Mouse (Mus musculus) urinary bladder, postnatal 10 days (tissue): ENCODE results near the gene Tas1r1.
"Not testable (repeated sequence)": the region's sequence is repeated elsewhere in the genome, so short reads cannot be mapped to it uniquely, and the experiment has no call there.

Source experiments
- DNase-seq: peaks from one replicate; pipeline ENCODE4 v3.0.0; 2022; ENCODE audit warnings: low spot score

The Tas1r1 gene

DNA sequence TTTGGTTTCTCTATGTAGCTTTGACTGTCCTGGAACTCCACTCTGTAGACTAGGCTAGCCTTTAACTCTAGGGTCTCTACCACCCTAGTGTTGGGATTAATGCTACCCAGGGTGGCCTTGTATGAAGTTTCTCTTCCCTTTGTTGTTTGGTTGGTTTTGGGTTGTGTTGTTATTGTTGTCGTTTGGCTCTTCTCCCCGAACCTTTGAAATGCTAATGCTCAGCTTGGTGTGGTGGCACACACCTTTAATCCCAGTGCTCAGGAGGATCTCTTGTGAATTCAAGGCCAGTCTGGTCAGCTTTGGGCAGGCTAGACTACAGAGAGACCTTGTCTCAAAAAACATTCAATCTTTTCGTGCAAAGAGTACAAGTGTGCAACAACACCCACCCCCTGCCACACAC lies 4.8 kb upstream of the Tas1r1 start:
- no peak for DNase-seq

DNA sequence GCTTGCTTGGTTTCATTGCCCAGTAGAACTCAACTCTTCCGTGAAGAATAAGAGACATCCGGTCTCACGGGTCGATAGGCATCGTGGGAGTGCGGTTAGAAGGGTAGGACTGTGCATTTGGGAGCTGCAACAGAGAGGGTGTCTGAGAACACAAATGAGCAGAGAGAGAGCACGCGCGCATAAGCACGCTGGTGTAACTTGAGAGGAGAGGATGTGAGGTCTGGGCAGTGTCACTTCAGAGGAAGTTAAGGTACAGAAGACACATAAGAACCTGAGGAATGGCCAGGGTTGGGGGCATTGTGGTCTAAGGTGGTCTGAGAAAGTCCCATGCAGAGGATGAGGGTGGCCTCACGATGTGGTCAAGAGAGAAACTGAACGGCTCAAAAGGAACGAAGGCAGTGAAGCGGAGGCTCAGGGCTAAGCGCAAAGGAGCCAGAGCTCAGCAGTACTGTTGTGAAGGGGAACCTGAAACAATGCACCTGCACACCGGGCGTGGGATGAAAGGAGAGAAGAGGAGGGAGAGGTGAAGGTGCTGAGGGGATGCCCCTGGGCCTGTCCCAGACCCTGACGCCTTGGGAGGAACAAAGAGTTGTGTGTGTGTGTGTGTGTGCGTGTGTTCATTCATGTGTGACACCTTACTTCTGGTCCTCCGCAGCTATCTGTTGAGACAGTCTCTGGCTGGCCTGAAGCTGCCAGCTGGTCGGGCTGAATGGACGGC lies 3.7 kb upstream of the Tas1r1 start:
- no peak for DNase-seq

DNA sequence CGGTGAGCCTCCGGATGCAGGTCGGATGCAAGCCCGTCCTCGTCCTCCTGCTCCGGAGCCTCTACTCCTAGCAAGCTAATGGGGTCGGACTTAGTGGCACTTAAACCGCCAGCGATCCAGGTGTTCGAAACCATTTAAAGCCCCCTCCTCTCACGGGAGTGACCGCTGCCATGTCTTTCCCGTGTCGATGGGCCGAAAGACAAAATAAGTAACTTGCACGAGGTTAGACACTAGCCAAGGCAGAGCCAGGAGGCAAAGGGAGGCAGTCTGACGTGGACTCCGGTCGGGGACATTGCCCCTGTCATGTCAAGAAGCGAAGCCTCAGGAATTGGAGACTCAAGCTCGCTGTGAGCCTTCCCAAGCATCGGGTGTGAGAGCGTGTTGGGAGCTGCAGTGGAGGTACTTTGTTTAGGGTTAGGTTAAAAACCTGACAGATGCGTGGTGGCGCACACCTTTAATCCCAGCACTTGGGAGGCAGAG lies 1.5 kb upstream of the Tas1r1 start:
- no peak for DNase-seq

DNA sequence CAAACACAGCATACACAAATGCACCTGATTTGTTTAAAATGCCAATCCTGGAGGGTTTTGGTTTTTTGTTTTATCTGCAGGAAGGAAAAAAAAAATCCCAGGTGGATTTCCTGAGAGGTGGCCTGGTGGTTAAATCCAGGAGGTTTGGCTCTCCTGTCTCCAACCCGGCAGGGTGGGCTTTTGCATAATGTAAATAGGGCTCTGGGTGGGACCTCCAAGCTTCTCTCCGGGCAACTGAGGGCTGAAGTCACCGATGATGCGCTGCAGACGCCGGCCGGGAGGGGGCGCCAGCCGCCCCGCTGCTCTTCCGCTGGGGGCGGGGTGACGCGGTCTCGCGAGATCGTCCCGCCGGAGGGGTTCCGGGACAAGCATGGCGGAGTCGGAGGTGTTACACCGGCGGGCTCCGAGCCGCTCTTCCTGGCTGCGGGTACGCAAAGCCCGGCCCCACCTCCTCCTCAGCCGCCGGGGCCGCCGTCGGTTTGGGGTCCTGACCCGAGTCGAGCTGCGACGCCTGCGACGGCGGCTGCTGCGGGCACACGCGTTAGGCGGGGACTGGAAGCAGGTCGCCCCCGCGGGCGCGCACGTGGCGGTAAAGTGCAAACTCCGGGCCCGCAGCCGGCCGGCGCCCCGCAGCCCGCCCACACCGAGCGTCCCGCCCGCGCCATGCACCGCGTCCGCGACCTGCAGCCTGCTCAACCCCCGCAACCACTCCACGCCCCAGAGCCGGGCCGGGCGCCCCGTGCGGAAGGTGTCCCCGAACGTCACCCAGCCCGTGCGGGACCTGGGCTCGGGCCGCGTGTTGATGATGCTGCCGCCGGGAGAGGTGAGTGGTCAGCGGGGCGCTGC lies 840 bp upstream of the Tas1r1 start, which contains the start of gene Nol9:
Gene Nol9 (plus strand): TSS at position 337 of the 846 bp plus-strand sequence.
- peak; percentile 78 for DNase-seq

DNA sequence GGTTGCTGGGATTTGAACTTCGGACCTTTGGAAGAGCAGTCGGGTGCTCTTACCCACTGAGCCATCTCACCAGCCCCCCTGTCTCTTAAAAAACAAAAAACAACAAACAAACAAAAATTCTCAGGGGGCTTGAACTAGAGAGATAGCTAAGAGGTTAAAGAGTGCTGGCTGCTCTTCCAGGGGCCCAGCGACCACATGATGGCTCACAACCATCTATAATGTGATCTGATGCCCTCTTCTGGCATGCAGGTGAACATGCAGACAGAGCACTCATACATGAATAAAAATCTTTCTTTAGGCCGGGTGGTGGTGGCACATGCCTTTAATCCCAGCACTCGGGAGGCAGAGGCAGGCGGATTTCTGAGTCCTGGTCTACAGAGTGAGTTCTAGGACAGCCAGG lies 1.9 kb downstream of the Tas1r1 start:
- not testable (repeated sequence) for DNase-seq

DNA sequence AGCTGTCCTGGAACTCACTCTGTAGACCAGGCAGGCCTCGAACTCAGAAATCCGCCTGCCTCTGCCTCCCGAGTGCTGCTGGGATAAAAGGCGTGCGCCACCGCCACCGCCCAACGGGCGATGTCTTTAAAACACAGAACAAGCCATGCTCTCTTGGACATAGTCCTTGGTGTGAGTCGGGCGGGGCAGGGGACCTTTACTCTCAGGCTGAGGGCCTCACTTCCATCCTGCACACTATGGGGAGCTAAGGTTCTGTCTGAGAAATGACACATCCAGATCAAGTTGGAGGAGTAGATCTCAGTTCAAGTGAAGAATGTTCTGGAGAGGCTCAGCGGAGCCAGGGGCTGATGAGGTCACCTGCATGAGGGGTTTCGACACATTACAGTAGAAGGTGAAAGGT lies 5.4 kb downstream of the Tas1r1 start:
- DNase-seq, result no peak

DNA sequence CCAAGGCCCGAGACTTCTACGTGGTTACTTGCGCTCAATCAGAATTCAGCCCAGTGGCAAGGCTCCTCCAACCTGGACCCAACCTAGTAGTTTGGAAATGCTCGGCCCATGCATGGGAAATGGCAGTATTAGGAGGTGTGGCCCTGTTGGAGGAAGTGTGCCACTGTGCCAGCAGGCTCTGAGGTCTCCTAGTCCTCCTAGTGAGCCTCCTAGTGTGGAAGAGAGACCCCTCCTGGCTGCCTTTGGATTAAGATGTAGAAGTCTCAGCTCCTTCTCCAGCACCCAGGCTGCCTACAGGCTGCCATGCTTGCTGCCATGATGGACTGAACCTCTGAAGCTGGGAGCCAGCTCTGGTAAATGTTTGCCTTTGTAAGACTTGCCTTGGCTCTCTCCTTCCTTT lies 8.4 kb downstream of the Tas1r1 start:
- no peak for DNase-seq

DNA sequence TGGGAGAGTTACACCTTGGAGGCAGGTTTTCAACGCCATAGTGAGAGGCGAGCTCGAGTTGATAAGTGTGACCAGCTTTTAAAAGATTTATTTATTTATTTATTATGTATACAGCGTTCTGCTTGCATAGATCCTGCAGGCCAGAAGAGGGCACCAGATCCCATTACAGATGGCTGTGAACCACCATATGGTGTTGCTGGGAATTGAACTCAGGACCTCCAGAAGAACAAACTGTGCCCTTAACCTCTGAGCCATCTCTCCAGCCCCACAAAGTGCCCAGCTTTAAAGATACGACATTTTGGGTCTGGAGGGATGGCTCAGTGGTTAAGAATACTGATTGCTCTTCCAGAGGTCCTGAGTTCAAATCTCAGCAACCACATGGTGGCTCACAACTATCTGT lies 9.3 kb downstream of the Tas1r1 start:
- DNase-seq, result no peak

DNA sequence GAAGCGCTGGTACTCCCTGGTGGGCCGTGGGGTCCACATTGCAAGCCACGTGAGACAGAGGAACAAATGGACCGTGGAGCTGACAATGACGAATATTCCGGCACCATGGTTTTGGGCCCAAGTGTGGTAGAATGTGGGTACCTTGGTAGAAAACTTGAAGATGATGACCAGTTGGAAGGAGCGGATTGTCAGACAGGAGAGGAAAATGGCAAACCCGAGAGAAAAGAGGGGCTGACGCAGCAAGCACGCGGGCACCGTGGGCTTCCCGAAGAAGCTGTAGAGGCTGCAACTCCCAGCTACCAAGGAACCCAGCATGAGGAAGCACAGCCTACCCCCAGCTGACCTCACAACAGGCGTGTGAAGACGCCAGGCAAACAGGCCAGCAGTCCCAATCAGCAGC lies 9.9 kb downstream of the Tas1r1 start:
- DNase-seq, result no peak

DNA sequence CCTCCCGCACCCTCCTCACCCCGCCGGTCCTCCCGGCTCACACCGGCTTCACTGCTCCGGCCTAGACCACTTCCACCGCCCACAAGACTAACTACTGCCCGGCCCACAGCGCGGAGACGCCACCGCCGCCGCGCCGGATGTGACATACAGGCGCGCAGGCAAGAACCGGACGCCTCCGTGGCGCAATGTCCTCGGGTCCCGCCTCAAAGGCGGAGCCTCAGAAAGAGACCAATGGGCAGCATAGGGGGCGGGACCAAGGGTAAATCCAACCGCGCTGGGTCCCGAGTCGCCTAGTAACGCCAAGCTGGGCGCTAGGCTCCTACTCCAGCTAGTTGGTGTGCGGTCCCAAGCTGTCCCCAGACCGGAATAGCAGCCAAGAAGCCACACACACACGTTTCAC lies 10.8 kb downstream of the Tas1r1 start, which contains the start of gene Zbtb48:
Gene Zbtb48 (minus strand): TSS at position 148 of the 400 bp plus-strand sequence.
- peak; percentile 77 for DNase-seq

DNA sequence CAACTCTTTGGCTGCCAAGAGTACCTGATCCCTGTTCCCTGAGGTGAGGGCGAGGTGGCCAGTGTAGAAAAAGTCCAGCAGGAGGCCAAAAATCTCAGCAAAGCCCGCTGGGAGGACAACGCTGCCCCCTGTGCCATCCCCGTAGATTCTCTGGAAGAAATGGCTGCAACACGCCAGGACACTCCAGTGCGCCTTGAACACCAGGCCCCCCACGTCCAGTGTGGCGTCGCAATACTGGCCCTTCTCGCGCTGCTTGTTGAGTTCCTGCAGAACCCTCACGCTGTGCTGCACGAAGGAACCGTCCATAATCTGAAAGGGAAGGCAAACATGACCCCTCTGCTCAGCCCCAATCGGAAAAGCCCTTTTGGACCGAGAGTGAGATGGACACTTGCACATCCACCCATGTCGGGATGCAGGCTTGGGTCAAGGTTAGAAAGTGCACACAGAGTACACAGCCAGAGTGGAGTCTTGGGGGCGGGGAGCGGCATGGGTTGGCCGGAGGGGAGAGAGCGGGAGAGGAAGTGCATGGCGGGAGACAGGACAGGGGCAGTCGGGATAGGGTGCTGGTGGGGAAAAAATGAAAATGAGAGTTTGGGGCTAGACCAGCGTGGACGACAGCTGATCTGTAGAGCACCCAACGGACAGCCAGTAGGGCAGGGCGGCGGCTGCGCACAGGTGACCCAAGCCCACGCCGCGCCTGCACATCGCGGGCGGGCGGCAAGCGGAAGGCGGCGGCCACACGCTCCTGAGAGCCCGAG lies 11.4 kb downstream of the Tas1r1 start:
- no peak for DNase-seq

DNA sequence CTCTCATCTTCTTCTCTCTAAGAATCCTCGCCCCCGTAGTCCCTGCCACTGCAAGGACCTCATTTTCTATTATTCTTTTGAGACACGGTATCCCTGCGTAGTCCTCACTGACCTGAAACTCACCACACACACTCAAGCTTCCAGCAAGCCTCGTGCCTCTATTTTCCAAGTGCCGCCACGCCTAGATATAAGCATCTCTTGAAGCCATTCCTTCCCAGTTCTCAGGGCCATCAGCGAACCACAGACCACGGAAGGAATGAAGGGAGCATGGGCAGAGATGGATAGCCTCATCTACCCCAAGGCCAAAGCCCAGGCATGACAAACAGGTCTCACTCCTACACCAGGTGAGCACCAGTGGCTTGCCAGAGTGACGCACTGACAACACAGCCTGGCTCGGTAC lies 13.8 kb downstream of the Tas1r1 start:
- DNase-seq, result no peak

DNA sequence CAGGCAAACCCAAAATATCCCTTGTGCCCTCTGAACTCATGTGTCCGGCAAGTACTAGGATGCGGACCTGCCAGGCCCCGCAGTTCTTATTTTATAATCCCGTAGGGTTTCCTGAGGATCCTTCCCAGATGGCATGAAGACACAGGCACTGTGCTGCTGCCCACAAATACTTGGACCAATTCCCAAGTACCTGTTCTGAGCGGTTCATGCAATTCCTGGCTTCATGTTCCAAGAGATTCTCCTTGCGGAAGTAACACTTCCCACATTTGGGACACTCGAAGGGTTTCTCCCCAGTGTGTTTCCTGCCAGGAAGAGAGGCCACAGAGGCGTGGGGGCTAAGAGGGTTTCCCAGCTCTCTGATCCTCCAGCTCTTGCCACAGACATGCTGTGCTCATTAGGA lies 15.9 kb downstream of the Tas1r1 start:
- DNase-seq, result no peak

DNA sequence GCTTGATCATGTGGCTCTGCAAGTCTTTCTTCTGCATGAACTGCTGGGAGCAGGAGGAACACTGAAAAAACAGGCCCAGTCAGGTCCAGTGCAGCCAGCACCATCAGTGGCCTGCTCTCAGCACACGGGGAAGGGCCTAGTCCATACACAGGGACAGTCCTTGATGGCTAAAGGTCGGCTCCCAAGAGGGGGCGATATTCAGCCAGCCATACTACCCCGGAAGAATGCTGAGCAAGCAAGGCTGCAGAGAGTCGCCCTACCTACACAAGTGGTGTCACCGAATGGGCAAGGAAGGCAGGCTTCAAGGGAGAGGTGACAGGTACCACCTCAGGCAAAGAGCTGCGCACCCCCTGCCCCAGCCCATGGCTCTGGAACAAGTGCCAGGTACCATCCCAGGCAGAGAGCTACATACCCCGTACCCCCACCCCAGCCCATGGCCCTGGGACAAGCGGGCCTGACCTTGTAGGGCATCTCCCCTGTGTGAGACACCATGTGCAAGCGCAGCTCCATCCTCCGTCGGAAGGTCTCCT lies 16.7 kb downstream of the Tas1r1 start:
- DNase-seq, result no peak

DNA sequence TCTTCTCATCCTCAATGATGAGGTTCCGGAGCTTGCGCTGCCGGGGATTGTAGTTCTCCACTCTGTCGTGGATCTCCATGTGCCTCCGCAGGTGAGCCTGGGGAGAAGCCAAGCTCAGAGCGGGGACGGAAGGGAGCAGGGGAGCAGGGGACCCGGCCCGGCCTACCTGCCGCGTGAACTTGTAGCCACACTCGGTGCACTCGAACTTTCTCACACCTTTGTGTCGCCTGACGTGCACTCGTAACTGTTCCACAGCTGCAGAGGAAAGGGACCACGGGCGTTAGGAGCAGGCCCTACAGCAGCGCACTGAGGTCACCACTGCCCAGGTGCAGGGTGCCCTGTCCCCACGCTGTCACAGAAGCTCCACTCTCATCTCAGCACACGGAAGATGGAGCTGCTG lies 18.3 kb downstream of the Tas1r1 start:
- DNase-seq, result no peak

DNA sequence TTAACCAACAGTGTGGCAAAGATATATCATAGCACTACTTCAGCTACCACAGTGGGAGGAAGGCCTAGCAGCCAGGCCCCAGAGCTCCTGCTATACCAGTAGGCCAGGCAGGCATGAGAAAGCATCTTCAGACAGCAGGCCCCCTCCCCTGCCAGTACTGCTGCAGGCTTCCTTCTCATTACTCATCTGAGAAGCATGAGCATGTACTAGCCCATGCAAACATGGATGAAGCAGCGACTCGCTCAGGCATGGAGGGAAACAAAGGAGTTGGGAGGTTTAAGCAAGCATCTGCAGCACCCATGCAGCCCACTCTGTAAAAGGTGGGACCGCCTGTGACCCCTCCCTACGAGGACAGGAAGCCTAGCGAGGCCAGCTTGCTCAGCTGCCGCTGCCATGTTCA lies 19.3 kb downstream of the Tas1r1 start:
- no peak for DNase-seq

DNA sequence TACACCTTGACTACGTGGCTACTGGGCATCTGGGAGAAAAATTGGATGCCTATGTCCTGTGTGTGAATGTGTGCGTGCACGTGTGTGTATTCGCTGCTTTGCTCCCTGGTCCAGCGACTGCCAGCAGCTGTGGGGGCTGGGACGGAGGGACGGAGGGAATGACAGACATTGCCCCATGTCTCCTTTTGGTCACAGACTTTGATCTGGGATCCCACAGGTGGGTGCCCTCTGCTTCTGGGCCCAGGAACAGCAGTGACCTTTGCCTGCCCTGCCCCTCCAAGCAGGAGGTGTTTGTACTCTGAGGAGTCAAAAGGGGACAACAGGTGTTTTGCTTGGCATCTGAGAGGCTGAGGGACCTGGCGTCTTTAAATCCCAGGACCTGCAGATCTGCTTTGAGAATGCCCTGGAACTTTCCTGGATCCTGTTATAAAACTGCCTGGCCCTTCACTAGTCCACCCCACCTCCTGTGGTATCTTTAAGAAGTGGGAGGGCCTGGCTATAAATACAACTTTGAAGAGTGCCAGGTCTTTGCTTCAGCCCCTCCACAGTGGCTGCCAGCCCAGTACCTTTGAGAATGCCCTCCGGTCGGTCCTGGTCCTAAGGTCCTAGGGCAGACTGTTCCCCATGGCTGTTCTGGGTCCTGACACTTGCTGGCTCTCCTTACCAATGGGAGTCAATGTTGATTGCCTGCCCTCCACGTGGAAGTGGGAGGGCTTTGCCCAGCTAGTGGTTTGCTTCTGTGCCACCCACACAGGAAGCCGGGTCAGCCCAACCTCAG lies 25.1 kb downstream of the Tas1r1 start:
- no peak for DNase-seq

DNA sequence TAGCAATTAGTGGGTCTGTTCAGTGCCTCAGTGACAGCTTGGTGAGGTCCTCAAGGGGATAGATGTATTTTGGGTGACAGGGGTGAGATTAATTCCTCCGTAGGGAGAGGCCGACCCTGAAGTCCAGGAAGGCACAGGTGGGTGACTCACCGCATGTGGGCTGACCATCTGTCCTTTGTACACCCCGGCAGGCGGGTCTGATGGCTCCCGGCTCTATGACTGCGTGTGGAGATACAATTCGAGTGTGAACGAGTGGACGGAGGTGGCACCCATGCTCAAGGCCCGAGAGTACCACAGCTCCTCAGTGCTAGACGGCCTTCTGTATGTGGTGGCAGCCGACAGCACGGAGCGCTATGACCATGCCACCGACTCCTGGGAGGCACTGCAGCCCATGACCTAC lies 26.3 kb downstream of the Tas1r1 start:
- no peak for DNase-seq

DNA sequence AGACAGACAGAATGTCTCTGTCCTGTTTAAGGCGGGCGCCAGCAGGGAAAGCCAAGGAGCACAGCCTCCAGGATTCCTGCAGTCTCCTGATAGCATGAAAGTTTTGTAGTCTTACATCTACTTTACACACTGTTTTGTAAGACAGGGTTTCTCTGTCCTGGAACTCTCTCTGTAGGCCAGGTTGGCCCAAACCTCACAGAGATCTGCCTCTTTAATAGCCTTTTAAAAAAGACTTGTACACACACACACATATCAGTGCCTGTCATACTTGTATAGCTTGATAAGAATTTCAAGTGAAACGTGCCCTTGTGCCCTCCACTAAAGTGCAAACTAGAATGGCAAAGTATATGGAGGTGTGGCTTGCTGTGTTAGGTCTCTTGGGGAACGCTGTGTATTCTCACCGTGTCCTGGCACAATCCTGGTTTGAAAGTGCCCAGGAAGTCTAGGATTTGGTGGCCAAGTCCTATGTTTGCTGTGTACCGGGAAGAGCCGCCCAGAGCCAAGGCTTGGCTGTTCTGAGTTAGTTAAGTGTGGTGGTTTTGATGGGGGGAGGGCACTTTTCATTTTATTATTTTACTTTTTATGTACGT lies 27.1 kb downstream of the Tas1r1 start:
- DNase-seq, result no peak

DNA sequence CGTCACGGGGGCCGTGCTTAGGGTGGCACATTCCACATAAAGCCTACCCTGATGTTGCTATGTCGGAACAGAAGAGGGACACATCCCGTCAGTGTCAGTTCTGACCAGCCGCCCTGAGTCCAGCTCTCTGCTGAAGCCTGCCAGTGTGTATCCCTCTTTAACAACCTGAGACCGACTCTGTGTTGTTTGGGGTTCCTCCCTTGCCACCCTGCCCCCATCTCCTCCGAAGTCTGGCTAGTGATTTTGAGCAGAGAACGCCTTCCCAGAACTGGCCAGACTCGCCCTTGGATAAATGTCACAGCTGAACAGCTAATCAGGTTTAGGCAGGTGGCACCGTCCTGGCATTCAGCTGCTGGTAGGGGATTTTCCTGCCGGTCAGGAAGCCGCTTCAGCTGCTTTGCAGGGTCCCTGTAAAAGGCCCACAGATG lies 27.6 kb downstream of the Tas1r1 start:
- DNase-seq, result no peak

DNA sequence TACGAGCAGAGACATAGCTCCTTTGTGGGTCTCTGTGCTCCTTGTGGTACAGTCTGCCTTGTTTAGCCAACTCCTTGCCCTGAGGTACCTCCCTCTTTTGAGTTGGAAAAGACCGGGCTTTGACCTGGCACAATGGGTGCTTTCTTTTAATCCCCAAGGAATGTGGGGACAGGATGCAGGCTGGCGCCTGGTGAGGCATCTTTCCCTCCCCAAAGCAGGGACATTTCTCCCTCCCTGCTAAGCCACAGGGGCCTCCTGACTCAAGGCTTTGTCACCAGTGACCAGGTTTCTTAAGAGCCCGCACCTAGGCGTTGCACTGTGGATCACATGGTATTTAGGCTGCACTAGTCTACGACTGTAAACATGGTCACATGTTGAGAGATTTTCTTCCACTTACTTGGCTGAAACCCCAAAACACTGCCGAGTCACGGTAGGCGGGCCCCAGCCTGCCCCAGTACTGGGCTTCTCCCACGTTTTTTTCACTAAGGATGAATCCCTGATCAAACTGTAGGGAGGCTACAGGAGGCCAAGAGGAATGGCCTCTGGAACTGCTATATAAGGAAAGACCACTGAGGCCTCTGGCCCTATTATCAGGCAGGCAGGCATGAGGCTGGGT lies 28.2 kb downstream of the Tas1r1 start:
- no peak for DNase-seq
